Mouse (Mus musculus) megakaryocyte, embryonic 14.5 days (primary cell): Measurements from ENCODE around the gene Optc.

ENCODE experiments used
- FLI1 ChIP-seq: IDR thresholded peaks from 2 replicates; pipeline ENCODE4 v1.6.1; 2012; ENCODE audit warnings: low read length, inconsistent platforms, mixed read lengths
- GATA1 ChIP-seq: IDR thresholded peaks from 3 replicates; pipeline ENCODE4 v1.6.1; 2012; ENCODE audit warnings: mixed read lengths, low read length, inconsistent platforms, borderline replicate concordance

GRCm38 (mm10) chr1:133856133-133856541 is 51.7 kb downstream of the Optc start:
- no peak for TF ChIP-seq GATA1
- no peak for TF ChIP-seq FLI1
